Mouse (Mus musculus) stomach, embryonic 16.5 days (tissue): ENCODE results near the gene Adgrv1. TPM values are rescaled to one million over a fixed set of nuclear protein-coding genes. Genes with fewer than 3 reads are reported as not detected.
A peak's percentile ranks its signal among the peaks of the same experiment; 100 is the strongest.

Experiments used
- ATAC-seq: fragments of 200-750 bp; cut with Nextera tagmentation; 2 replicates; pipeline ENCODE4 v1.8.0; 2017; ENCODE audit warnings: moderate number of reproducible peaks, moderate TSS enrichment; ENCODE audit not compliant: insufficient read depth, low FRiP score
- H3K27ac ChIP-seq: fragments of 300-500 bp; sonication (generic); 2 replicates; pipeline ENCODE4 v1.5.1; 2014; ENCODE audit warnings: low read length
- H3K27me3 ChIP-seq: fragments of 300-500 bp; sonication (generic); 2 replicates; pipeline ENCODE4 v1.6.1; 2014; ENCODE audit warnings: low read length, control low read depth, mixed read lengths; ENCODE audit not compliant: control insufficient read depth, insufficient read depth
- H3K36me3 ChIP-seq: fragments of 300-500 bp; sonication (generic); 2 replicates; pipeline ENCODE4 v1.6.1; 2014; ENCODE audit warnings: low read length; ENCODE audit not compliant: control insufficient read depth, insufficient read depth
- H3K4me1 ChIP-seq: fragments of 300-500 bp; sonication (generic); 2 replicates; pipeline ENCODE4 v1.6.1; 2014; ENCODE audit warnings: low read length, control low read depth, mixed read lengths; ENCODE audit not compliant: control insufficient read depth, insufficient read depth
- H3K4me2 ChIP-seq: fragments of 300-500 bp; sonication (generic); 2 replicates; pipeline ENCODE4 v1.6.1; 2014; ENCODE audit warnings: low read depth, low read length, mixed read lengths
- H3K4me3 ChIP-seq: fragments of 300-500 bp; sonication (generic); replicated peaks from 2 replicates; pipeline ENCODE4 v1.5.1; 2014; ENCODE audit warnings: mild to moderate bottlenecking, low read length
- H3K9ac ChIP-seq: fragments of 300-500 bp; sonication (generic); 2 replicates; pipeline ENCODE4 v1.6.1; 2014; ENCODE audit warnings: low read length
- H3K9me3 ChIP-seq: fragments of 300-500 bp; sonication (generic); replicated peaks from 2 replicates; pipeline ENCODE4 v1.6.1; 2016; ENCODE audit warnings: low read length, control low read depth; ENCODE audit not compliant: control insufficient read depth
- WGBS: fragments of 180-500 bp; shearing (Covaris S2); extraction: QIAGEN DNeasy Blood & Tissue Kit; methylation state at CpG from one replicate; pipeline ENCODE4 v1.1.7; 2014; 5-methylcytosine and 5-hydroxymethylcytosine counted together
- polyA plus RNA-seq: library from polyadenylated mRNA; unstranded; fragments of >200 nt; fragmentation: Nextera tagmentation; extraction: Ambion mirVana; gene quantifications from 2 replicates; pipeline ENCODE4 v1.2.1, GENCODE M21; 2015

Adgrv1 gene
- polyA plus RNA-seq, 1 experiment from 2014 or later, result 1.1 TPM

DNA sequence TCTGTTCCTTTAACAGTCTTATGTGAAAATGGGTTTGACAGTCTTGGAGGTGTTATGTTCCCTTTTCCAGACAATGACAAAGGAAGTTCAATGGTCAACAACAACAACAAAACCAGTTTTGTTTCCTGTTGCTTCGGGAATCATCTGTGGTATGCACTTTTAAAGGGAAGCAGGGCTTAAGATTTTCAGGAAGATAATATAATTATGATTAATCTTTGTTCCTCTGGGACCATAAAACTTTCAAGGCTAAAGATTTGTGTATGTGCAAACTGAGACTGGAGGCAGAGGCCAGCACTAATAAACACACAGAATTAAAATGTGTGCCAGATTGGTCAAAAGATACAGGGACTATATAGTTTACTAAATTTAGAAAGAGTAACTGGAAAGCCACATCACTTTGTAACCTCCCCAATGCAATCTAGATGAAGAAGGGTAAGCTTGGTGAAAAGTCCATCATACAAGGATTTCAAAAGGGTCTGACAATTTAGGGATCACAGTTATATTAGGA, 424.8 kb downstream of the Adgrv1 start:
- Histone ChIP-seq H3K9ac (no peak overlapping the region), H3K4me2 (no peak overlapping the region), H3K4me1 (no peaks in the 10 kb centered on the region), H3K9me3 (no peaks in the 10 kb centered on the region), H3K27ac (no peak overlapping the region), H3K36me3 (no peaks in the 10 kb centered on the region), H3K4me3 (no peak overlapping the region), H3K27me3 (no peaks in the 10 kb centered on the region)
- no peak for ATAC-seq
- 31% methylated on average over 1 of the region's 1 CpGs for WGBS

DNA sequence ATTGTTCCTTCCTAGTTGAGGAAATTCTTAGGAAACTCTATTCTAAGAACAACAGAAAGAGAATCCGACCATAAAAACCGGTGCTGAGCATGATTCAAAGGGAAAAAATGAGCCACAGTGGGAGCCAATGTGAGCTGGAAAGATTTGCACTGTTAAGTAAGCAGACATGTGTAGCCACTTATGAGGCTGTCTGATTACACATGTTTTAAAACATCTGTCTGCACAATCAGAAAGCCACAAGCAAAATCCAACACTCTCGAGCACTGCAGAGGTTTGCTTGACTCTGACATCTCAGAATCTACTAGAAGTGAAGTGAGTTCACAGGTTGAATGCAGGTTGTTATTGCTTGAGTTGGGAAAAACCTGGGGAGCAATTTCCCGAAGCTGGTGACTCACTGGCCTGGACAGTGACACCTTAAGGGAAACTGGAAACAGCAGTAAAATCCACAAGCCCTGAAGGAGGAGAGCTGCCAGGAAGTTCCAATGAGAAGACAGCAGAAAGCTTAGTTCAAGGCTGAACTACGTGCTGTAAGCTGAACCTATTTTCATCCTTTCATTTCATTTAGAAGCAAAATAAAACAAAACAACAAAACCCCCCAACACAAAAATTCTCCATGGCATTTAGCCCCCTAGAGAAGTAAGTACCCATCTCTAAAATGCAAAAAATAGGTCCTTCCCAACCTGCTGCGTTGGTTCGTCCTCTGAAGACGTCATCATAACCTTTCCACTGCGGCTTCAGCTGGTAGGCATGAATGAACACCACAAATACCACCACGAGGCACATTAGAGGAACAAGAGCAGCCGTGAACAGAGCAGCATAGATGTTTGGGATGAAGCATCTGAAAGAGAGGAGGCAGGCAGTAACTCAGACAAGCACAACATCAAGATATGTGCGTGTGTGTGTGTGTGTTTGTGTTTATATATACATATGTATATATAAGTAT, 450.7 kb downstream of the Adgrv1 start:
- WGBS, result 61% methylated on average over 12 of the region's 12 CpGs
- no peaks in the 10 kb centered on the region for H3K9me3 ChIP-seq
- H3K4me2 ChIP-seq, result no peak overlapping the region
- H3K4me1 ChIP-seq, result peaks cover 3% of the 10 kb centered on the region; the same call in 1 of the 2 replicates
- H3K27me3 ChIP-seq, result no peaks in the 10 kb centered on the region
- no peaks in the 10 kb centered on the region for H3K36me3 ChIP-seq
- no peak overlapping the region for H3K9ac ChIP-seq
- no peak; the same call in 1 of the 2 replicates for ATAC-seq
- no peak overlapping the region for H3K4me3 ChIP-seq
- H3K27ac ChIP-seq, result peak overlapping the region; percentile 52; the same call in 1 of the 2 replicates

DNA sequence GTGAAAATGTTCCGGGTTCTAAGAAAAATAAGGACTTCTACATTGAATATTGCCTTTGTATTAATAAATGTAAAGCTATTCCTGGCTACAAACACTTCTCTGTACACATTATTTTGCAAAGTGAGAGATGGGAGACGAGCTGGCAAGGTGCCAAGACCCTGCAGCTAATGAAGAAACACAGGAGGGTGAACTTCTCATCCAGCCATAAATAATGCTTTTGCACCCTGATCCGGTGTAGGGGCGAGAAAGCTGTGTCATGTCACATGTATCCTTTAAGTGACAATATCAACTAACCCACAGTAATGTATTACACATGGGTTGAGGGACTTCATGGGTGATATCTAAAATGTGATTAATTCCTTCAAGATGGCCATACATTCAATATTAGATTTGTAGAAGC, 451.5 kb downstream of the Adgrv1 start:
- H3K4me1 ChIP-seq, result peaks cover 3% of the 10 kb centered on the region; the same call in 1 of the 2 replicates
- H3K4me3 ChIP-seq, result no peak overlapping the region
- H3K36me3 ChIP-seq, result no peaks in the 10 kb centered on the region
- WGBS, result 47% methylated on average over 4 of the region's 4 CpGs
- H3K9ac ChIP-seq, result no peak overlapping the region
- no peaks in the 10 kb centered on the region for H3K27me3 ChIP-seq
- ATAC-seq, result no peak
- no peak overlapping the region for H3K4me2 ChIP-seq
- no peaks in the 10 kb centered on the region for H3K9me3 ChIP-seq
- no peak overlapping the region; the same call in 1 of the 2 replicates for H3K27ac ChIP-seq

DNA sequence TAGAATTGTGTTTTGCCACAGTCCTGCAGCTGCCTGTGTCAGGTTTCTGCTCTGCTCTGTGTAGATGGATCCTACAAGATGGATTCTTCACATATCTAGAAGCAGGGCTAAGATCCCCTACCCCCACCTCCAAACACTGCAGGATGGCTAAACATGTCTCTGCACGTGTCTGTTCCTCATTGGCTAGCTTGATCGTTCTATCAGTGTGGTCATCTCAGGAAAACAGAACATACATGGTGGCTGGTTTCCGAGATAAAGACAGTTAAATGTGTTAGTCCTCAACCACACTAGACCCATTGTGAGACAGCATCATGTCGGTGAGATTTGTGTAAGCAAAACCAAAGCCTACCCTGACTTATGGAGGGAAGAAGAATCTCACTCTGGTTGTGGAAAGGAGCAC, 456.1 kb downstream of the Adgrv1 start:
- Histone ChIP-seq H3K27ac (no peak overlapping the region), H3K4me1 (0 out of 2 replicates have a peak, but pooled peaks cover 2% of the 10 kb centered on the region), H3K4me3 (no peak overlapping the region), H3K36me3 (no peaks in the 10 kb centered on the region), H3K9me3 (no peaks in the 10 kb centered on the region), H3K9ac (no peak overlapping the region), H3K4me2 (no peak overlapping the region), H3K27me3 (no peaks in the 10 kb centered on the region)
- 77% methylated on average over 4 of the region's 4 CpGs for WGBS
- ATAC-seq, result no peak

DNA sequence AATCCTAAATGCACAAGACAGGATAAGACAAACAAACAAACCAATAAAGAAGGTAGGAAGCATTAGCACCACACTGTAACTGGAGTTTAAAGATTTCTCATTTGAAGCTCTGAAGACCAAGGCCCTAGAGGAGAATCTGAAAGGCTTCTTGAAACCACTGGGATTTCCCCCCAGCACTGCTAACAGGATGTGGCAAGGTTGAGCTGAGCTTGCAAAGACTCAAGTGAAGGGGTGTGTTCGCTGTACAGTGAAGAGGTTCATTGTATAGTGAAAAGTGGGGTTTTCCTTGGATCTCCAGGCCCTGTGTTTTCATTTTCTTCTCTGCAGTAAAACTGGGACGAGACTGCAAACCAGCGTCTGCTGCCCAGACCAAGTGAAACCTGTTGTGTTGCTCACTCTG, 456.9 kb downstream of the Adgrv1 start:
- H3K27ac ChIP-seq, result no peak overlapping the region
- no peak overlapping the region for H3K9ac ChIP-seq
- 0 out of 2 replicates have a peak, but pooled peaks cover 2% of the 10 kb centered on the region for H3K4me1 ChIP-seq
- no peak for ATAC-seq
- no peaks in the 10 kb centered on the region for H3K9me3 ChIP-seq
- no peaks in the 10 kb centered on the region for H3K36me3 ChIP-seq
- WGBS, result 73% methylated on average over 3 of the region's 3 CpGs
- H3K4me2 ChIP-seq, result no peak overlapping the region
- no peak overlapping the region for H3K4me3 ChIP-seq
- H3K27me3 ChIP-seq, result no peaks in the 10 kb centered on the region

DNA sequence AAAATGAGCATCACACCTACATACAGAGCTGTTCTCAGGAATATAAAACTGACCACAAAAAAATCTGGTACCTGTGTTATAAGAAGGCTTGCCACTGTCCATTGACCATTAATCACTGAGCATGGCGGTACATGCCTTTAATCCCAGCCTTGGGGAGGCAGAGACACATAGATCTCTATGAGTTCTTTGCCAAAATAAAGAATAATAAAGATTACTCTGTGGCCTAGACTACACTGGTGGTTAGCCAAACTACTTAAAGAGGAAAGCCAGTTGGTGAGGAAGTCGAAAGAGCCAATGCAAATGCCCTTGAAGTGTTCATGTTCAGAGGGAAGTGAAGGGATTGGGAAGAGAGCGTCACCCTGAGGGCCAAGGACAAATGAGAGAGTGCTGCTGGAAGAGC, 461.8 kb downstream of the Adgrv1 start:
- Histone ChIP-seq H3K27me3 (no peaks in the 10 kb centered on the region), H3K4me1 (0 out of 2 replicates have a peak, but pooled peaks cover 2% of the 10 kb centered on the region), H3K4me3 (no peak overlapping the region), H3K27ac (peak overlapping the region; percentile 53; the same call in 1 of the 2 replicates), H3K36me3 (no peaks in the 10 kb centered on the region), H3K9me3 (no peaks in the 10 kb centered on the region), H3K9ac (no peak overlapping the region), H3K4me2 (no peak overlapping the region)
- 73% methylated on average over 3 of the region's 3 CpGs for WGBS
- ATAC-seq, result no peak

DNA sequence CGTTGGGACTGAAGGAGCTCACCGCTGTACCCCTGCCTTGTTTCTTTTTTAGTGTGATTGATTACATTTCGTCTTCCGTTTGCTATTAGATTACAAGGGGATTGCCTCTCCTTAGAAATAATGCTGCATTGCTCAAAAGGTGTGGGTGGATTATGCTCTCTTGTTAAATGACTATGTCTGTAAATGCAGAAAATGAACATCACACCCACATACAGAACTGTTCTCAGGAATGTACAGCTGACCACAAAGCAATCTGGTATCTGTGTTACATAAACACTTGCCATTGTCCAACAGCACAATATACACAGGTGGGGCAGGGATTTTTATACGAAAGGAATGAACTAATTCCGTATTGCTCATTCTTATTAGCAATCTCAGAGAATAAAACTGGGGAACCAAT, 465.5 kb downstream of the Adgrv1 start:
- H3K9me3 ChIP-seq, result no peaks in the 10 kb centered on the region
- H3K4me2 ChIP-seq, result no peak overlapping the region
- H3K27ac ChIP-seq, result no peak overlapping the region
- H3K27me3 ChIP-seq, result no peaks in the 10 kb centered on the region
- no peak overlapping the region for H3K4me3 ChIP-seq
- ATAC-seq, result no peak
- H3K9ac ChIP-seq, result no peak overlapping the region
- WGBS, result 40% methylated on average over 6 of the region's 6 CpGs
- H3K4me1 ChIP-seq, result no peaks in the 10 kb centered on the region
- no peaks in the 10 kb centered on the region for H3K36me3 ChIP-seq

DNA sequence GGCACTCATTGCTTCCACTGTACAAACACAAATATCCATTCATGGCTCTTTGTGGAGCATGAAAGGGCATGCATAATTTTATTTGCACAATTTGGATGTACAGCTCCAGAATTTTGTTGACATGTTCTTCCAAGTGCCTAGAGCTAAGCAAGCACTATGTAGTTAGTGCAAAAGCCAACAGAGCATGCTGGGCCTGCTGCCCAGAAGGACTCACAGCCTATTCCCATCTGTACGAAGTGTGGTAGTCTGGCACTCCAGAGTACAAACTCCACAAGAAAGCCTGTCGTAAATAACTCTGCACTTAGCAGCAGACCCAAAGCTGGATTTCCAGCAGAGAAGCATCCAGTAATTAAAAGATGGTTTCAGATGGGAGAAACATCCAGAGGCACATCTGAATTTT, 473.1 kb downstream of the Adgrv1 start:
- ATAC-seq, result peak; percentile 60; the same call in 1 of the 2 replicates
- no peaks in the 10 kb centered on the region for H3K27me3 ChIP-seq
- no peak overlapping the region for H3K9ac ChIP-seq
- H3K27ac ChIP-seq, result no peak overlapping the region
- H3K4me3 ChIP-seq, result no peak overlapping the region
- WGBS, result 39% methylated on average over 2 of the region's 2 CpGs
- H3K9me3 ChIP-seq, result no peaks in the 10 kb centered on the region
- H3K36me3 ChIP-seq, result no peaks in the 10 kb centered on the region
- H3K4me1 ChIP-seq, result no peaks in the 10 kb centered on the region
- H3K4me2 ChIP-seq, result no peak overlapping the region

DNA sequence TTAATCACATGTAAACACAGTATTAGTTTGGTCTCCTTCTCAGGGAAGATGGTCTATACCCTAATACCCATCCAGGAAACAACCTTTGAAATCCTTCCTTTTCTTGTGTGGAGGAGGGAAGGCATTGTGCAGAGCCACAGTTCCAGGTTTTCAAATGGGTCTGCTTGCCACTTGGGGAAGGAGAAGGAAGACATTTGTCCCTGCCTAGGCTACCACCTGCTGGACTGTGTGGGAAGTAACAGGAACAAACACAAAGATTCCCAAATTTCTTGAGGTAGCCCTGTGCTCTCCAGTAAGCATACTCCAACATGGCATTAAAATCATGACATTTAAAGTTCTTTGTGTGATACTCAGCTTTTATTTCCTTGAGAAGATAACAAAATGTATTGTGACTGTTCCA, 477.6 kb downstream of the Adgrv1 start:
- no peak overlapping the region for H3K4me2 ChIP-seq
- no peaks in the 10 kb centered on the region for H3K36me3 ChIP-seq
- H3K27ac ChIP-seq, result no peak overlapping the region
- H3K4me3 ChIP-seq, result no peak overlapping the region
- no peak overlapping the region for H3K9ac ChIP-seq
- ATAC-seq, result no peak
- H3K9me3 ChIP-seq, result no peaks in the 10 kb centered on the region
- H3K27me3 ChIP-seq, result no peaks in the 10 kb centered on the region
- H3K4me1 ChIP-seq, result no peaks in the 10 kb centered on the region
